Mouse (Mus musculus): ENCODE measurements around the gene Mtcl1.

Mtcl1 gene

DNA sequence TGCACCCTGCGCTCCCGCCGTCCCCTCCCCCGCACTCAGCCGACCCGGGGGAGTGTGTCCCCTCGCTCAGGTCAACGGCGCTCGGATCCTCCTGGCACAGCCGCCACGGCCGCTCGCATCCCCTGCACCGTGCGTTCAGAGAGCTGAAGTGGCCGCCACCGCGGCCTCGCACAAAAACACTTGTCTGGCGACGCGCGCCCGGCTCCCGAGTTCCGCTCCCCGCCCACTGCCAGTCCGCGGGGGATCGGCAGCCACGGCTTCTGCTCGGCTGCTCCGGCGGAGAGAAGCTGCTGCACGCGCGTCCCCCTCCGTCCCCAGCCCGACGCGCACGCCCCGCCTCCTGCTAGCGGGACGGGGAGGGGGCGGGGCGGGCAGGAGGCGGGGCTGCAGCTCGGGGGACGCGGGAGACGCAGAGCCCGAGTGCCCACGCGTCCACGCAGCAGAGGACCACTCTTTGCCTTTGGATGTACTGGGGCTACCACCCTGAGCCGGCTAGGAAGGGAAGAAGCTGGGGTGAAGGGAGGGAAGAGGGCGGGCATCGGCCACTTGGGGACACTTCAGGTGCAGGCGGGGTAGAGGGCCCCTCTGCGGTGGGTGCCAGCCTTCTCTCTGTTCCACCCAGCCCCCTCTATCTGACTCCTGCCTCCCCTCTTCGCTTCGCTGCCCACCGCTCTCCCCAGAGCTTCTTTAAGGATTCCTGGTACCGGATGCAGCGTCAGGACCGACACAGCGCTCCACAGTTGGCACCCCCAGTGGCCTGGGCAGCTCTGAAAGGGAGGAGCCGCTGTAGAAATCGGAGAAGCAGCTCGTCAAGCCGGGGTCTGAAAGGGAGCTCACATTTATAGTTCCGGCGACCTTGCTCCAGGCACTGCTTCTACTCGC, at the start of gene Mtcl1:
Gene Mtcl1, minus strand, starts transcription at position 291 of the 882 bp plus-strand sequence.
- no peak for DNase-seq (ENCODE audit: extremely low read depth, low read depth)

DNA sequence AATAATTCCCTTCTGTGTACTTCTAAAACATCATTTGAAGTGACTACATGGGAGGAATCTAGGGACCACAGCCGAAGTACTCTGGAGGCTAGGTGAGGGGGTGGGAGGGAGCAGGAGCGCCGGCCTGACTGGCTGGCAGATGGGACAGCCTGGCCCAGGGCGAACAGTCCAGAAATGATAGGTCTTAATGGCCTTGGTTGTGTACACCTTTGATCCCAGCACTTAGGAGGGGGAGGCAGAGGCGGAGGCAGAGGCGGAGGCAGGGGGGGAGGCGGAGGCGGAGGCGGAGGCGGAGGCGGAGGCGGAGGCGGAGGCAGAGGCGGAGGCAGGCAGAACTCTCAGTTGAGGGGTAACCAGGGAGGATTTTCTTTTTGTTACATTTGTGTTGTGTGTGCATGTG, 49.0 kb upstream of the Mtcl1 start:
- DNase-seq (ENCODE audit: extremely low read depth, low read depth), result no peak

GRCm38 (mm10) chr17:66496589-66496988, 47.0 kb upstream of the Mtcl1 start:
- no peak for DNase-seq (ENCODE audit: extremely low read depth, low read depth)

DNA sequence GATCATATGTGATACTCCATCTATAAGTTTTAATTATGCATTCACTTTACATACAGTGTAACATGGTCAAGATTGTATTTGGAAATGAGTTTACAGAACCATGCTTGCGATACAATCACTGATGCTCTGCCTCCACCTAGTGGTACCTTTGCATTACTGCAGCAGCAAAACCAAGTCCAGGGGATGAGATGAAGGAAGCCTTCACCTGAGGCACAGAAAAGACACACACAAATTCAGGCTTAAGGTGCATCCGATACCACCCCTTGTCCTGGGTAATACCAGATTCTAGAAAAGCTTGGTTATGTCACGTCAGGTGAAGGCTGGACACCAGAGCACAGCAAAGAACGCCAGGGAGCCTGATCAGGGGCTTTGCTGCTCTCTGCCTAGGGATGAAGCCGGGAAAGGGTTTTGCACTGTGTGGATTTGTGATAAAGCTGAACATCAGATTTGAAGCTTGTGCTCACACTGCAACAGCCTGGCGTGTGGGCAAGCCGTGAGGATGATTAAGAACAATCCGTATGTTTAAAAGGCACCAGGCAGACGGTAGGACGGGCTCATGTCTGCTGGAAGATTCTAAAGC, 40.6 kb upstream of the Mtcl1 start:
- peak; percentile 24 for DNase-seq (ENCODE audit: extremely low read depth, low read depth)

DNA sequence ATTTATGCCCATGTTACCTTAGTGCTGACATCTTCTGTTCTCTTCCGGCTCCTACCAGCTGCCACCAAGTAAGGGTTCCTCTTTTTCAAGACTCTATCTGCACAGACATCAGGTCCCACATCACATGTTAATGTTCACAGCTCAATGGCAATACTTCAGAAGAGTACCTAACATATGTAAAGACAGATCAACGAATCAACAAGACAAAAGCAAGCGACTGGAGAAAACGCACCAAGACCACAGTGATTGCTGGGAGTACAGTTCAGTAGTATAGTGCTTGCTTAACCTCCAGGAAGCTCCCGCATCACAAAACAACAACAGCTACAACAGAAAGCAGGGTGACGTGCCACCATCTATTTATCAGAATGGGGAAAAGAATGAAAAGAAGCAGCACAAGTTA, 37.0 kb upstream of the Mtcl1 start:
- no peak for DNase-seq (ENCODE audit: extremely low read depth, low read depth)

- no peak for DNase-seq (ENCODE audit: extremely low read depth, low read depth)
These were observed 36.2 kb upstream of the Mtcl1 start for GRCm38 (mm10) chr17:66485742-66486141.

DNA sequence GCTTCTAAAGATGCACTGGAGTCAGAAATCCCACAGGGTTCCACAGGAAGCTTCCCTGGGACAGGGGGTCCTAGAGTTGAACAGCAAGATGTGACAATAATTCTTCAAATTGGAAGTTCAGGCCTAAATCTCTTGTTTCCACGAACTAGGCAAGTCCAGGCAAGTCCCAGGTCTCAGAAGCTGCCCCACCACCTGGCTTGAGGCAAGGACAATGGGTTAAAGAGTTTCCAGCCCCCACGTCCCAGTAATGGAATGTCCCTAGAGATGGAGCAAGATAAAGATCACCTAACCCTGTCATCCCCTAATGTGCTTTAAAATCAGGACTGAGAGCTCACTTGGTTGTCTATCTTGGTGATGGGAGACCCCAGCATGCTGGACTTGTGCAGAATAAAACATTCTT, 35.4 kb upstream of the Mtcl1 start:
- DNase-seq (ENCODE audit: extremely low read depth, low read depth), result no peak

- DNase-seq (ENCODE audit: extremely low read depth, low read depth), result no peak
These were observed 34.3 kb upstream of the Mtcl1 start for GRCm38 (mm10) chr17:66483651-66484454.

- DNase-seq (ENCODE audit: extremely low read depth, low read depth), result no peak
These were observed 31.7 kb upstream of the Mtcl1 start for GRCm38 (mm10) chr17:66481295-66481694.

DNA sequence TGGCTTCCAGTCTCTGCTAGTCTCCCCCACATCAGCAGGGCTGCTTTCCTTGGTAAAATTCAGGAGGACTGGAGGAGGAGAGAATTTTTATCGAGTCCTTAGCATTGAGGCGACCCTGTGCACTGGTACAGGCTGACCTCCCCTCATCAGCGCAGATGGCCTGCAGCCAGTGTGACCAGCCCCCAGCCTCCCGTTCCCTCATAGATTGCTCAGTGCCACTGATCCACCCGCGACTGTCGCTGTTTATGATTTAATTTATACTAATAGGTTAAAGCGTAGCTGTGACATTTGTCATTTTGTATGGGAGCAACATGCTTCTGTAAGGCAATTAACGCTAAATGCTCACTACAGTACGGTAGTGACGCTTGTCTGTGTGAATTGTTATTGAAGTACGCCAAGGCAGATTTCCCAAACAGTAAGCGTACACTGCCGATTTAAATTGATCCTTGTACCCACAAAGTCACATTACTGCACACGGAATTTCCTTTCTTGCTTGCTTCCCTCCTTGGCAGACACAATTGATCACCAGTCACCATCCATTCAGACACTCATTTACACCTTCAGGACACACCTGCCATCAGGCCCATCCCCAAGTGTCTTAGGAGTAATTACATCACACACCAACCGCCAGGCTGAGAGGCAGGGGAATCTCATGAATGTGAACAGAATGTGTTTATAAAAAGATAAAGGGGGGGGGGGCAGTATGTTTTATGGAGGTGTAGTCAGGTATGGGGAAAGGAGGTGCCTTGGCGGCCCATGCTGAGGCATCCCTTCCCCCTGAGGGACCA, 31.1 kb upstream of the Mtcl1 start:
- no peak for DNase-seq (ENCODE audit: extremely low read depth, low read depth)

DNA sequence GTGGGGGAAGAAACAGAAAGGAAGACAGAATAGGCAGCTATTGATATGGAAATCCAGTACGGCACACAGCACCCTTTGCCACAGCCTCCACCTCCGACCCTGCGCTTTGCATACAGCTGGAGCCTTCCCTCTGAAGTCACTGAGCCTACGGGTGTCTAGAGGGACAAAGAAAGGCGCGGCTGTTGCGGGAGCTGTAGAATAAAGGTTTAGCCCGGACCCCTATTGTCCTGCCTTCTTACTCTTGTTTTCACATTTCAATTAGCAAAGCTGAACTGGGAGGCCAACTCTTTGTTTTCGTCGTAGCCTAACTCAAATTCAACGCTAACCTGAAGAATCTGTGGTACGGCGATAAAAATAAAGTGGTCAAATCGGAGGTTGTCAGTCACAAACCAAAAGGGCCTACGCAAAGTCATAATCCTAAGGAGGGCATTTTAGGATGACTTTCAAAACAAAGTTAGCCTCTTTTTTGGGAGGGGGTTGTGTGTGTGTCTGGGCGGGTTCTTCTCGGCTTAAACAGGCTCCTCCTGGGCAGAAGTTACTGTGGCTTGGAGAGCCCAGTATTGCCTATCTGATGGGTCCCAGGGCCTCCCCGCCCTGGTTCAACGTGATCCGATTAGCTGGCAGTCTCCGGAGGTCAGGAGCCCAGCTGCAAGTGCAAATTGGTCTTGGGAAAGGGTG, 30.4 kb upstream of the Mtcl1 start:
- DNase-seq (ENCODE audit: extremely low read depth, low read depth), result no peak

GRCm38 (mm10) chr17:66479311-66479710, 29.8 kb upstream of the Mtcl1 start:
- DNase-seq (ENCODE audit: extremely low read depth, low read depth), result no peak

DNA sequence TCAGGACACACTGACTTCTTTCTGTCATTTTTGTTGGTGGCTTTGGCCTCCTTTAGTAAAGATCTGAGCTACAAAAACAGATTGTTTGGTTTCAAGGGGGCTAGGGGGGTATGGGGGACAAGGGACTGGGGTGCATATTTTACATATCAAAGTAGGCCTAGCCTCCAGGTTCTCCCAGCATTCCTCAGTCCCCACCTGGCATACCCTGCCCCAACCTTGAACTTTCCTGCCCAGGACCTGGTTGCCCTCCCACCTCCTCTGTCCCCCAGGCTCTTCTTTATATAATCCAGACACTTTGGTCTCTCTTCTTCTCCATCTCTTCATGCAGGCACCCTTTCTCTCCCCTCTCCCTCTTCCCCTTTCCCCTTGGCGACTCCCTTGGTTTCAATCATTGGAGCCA, 23.7 kb upstream of the Mtcl1 start:
- no peak for DNase-seq (ENCODE audit: extremely low read depth, low read depth)

GRCm38 (mm10) chr17:66471775-66472174, 22.2 kb upstream of the Mtcl1 start:
- DNase-seq (ENCODE audit: extremely low read depth, low read depth), result no peak

DNA sequence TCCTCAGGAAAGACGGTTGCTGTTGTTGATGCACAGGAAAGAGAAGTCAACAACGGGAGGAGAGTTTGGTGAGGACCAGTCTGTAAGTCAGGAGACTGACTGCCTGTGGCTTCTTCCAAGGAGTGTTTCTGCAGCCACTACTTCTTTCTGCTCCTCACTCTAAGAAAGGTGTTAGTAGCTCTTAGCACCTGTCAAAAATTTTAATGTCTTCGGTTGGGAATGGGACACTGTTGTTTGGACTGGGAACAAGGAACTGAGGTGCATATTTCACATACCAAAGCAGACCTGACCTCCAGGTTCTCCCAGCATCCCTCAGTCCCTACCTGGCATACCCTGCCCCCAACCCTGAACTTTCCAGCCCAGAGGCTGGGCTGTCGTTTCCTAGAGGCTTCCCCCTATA, 21.7 kb upstream of the Mtcl1 start:
- no peak for DNase-seq (ENCODE audit: extremely low read depth, low read depth)

- DNase-seq (ENCODE audit: extremely low read depth, low read depth), result no peak
These were observed 20.5 kb upstream of the Mtcl1 start for GRCm38 (mm10) chr17:66470020-66470419.

- no peak for DNase-seq (ENCODE audit: extremely low read depth, low read depth)
These were observed 7.7 kb upstream of the Mtcl1 start for GRCm38 (mm10) chr17:66457278-66457677.

GRCm38 (mm10) chr17:66451143-66451542, 1.6 kb upstream of the Mtcl1 start:
- DNase-seq (ENCODE audit: extremely low read depth, low read depth), result no peak

DNA sequence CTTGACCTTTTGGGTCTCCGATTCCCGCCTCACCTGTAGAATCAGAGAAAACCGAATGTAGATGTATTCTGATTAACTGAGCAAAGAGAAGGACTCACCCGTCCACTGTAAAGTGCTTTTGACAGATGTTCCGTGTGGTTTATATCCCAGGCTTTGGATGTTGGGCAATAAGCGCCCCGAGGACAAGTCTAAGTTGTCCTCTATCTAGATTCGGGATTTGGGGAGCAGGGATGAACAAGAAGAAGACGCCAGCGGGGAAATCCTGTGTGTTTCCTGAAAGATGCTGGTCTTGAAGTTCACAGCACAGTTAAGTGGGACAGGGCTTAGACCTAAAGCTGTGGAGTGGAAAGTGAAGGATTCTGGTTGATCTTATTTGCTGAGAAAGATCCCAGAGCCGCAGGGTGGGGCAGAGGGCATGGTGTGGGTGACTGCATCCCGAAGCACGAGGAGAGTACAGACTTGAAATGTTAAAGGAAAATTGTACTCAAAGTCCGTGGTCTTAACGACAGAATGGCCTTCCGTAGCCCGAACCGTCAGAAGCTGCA, 1.0 kb upstream of the Mtcl1 start:
- DNase-seq (ENCODE audit: extremely low read depth, low read depth), result no peak
